Mouse (Mus musculus) Muller cell, postnatal 12 days (primary cell): ENCODE results near the gene Gas2l2.
A peak's percentile ranks its signal among the peaks of the same experiment; 100 is the strongest.

Experiments used
- DNase-seq: peaks from one replicate; pipeline ENCODE4 v3.0.0-alpha.2; 2015; ENCODE audit errors: inconsistent ontology term

Gas2l2 gene

DNA sequence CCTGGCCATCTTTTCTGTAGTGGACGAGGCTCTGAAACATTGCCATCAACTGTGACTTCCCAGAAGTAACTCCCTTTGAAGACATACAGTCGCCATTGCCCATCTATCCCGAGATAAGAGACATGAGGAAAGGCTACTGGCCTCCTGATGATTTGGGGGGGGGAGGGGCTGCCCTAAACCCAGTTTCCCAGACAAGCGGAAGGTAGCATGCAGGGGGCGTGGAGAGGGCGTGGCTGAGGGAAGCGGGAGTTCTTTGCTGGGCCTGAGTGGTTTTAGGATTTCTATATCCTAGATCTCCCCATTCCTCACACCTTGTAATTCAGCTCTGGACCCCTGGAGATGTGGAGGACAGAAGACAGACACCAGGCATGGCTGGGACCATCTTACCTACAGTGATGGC, 14.6 kb upstream of the Gas2l2 start:
- no peak for DNase-seq

DNA sequence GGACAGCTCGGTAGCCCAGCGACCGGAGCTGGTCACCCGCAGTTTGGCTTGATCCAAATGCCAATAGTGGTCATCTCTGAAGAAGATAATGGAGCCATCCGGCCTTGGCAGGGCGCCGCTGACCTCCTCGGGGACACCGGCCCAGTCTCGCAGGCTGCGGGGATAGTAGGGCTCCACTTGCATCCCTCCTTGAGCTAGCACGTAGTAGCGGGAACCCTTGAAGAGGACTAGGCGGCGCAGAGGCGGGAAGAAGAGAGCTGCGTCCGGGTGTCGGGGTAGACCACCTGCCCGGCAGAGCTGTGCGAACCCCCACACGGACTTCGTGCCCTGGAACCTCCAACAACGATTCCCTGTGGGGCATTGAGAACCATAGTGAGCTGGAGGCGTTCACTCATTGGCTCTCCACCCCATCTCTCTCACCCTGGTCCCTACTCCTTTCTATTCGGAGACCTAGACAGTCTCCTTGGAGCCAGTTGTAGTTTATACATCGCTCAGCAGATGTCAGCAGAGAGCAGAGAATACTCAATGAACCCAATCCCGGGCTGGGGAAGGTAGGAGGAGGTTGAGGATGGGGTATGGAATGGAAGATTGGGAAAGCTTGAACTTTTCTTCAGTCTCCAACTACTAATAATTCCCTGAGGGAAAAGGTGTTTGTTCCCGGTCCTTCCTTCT, 13.5 kb upstream of the Gas2l2 start:
- peak; percentile 71 for DNase-seq

- peak; percentile 40 for DNase-seq
Observed at GRCm38 (mm10) chr11:83441235-83441634, 12.0 kb upstream of the Gas2l2 start.

DNA sequence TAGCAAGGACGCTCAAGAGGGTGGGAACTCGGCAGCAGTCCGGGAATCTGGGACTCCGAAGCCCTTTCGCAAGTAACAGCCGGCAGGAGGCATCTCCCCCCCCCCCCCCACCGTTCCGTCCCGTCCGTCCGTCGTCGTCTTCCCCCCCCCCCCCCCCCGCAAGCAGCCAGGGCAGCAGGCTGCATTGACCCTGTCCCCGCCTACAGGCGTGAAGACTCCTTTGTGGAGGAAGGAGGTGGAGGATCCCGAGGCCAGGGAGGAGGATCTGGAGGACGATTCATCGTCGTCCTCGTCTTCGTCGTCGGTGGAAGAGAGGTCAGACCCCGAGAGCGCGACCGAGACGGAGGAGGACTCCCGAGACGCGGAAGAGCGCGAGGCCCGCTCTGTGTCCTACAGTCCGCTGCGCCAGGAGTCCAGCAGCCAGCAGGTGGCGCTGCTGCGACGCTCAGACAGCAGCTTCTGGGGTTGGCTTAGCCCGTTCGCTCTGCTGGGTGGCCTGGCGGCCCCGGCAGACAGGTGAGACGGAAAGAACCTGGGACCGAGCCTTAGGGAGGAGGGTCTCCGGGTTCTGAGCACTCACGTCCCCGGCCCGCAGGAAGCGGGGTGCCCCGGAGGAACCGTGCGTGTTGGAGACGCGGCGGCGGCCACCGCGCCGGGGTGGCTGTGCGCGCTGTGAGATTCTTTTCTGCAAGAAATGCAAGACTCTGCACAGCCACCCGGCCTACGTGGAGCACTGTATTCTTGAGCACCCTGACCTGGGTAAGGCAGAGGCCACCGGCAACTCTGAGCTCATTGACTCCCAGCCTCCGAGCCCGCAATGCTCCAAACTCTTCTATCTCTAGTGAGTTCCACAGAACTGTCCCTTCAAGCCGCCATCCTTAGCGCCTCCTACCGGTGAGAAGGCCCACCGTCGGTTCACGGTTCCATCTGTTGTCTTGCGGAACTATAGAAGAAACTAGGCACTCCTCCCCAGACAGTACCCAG, 11.1 kb upstream of the Gas2l2 start:
- DNase-seq: peak; percentile 88

DNA sequence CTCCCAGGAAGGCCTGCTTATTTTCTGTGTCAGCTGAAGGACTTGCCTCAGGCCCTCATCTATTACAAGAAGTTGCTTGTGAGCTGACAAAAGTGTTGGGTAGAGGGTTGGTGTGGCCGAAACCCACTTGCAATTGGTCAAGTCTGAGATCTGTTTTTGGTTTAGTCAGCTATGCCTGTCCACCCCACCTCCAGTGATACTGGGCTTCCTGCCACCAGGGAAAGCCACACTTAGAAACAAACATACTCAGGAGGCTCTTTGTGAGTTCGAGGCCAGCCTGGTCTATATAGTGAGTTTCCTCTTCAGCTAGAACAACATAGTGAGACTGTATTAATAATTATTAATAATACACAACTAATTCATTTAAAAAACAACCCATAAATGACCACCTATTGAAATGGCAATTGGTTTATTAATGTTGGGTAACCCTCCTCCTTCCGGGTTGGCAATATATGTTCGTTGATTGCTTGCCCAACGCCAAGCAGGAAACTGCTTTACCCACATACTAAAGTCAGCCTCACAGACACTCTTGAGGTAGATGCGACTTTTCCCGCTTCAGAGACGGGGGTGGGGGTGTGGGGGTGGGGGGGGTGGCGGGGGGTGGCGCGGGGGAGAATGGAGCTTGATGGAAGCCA, 10.3 kb upstream of the Gas2l2 start:
- DNase-seq: no peak

GRCm38 (mm10) chr11:83437377-83437776, 8.1 kb upstream of the Gas2l2 start, which contains the start of gene 1700020L24Rik:
Gene 1700020L24Rik (plus strand): TSS chr11:83437677.
- no peak for DNase-seq

- DNase-seq: no peak
Observed at GRCm38 (mm10) chr11:83432533-83432932, 3.3 kb upstream of the Gas2l2 start.

GRCm38 (mm10) chr11:83426964-83427363, 2.3 kb downstream of the Gas2l2 start:
- DNase-seq: no peak

DNA sequence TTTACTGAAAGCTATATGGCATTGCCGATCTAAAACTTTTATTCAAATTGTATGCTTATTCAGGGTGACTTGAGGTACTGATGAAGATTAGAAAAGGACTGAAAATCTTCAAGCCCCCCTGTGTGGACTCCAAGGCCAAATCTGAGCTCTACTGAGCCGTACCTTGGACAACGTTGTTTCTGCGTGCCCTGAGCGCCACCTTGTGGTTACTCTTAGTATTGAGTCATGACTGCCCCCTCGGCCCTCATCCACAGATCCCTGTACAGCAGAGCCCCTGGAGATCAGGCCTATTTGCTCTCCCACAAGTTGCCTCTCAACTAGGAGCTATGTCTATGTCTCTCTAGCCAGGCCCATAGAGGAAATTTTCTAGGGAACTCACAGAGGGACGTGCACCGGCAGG, 4.6 kb downstream of the Gas2l2 start:
- DNase-seq: peak; percentile 55

DNA sequence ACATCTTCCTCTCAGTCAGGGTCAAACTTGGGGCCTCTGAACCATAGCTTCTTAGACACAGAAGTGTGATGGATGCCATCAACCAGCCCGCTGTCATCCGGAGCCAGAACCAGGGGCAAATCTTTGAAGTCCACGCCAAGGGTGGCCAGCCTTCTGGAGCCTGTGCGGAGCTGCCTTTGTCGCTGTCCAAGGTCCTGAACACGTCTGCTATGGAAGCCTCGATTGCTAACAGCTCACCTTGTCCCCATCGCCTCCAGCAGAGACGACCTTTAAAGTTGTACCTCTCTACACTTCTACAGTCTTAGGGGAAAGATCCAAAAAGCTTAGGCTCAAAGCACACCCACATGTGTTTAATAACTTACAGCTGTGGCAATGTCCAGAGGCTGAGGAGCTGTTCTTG, 8.0 kb downstream of the Gas2l2 start:
- peak; percentile 45 for DNase-seq

DNA sequence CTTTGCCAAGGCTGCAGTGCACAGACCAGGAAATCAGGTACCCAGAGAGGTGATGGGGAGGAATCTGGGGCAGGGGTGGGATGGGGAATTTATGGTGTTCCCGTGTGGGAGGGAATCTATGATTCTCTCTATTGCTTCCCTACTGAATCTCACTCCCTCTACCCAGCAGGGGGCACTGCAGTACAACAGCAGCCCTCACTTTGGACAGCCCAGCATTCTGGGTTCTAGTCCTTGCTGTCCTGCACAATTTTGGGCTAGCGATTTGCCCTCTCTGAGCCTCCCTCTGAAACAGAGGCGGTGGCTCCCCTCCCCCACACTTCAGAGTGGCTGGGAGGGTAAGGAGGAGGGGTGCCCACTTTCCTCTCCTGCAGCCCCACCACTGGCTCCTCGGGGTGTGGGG, 8.9 kb downstream of the Gas2l2 start:
- DNase-seq: no peak

- no peak for DNase-seq
Observed at GRCm38 (mm10) chr11:83418566-83418965, 10.7 kb downstream of the Gas2l2 start.

DNA sequence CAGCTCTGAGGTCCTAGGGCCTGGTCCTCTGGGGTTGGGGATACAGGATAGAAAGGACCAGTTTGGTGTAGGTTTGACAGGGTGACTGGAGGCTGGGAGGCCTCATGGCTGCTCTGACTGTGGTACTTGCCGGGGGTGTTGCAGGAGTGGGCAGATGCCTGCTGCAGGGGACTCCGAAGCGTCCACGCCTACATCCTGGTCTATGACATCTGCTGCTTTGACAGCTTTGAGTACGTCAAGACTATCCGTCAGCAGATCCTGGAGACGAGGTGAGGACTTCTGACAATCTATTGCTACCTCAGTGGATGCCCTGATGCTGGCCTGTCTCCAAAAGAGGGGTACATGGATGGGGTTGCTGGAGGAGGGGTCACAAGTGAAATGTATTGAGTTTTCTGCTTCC, 11.5 kb downstream of the Gas2l2 start:
- no peak for DNase-seq

- peak; percentile 73 for DNase-seq
Observed at GRCm38 (mm10) chr11:83417080-83417479, 12.2 kb downstream of the Gas2l2 start.

- no peak for DNase-seq
Observed at GRCm38 (mm10) chr11:83410510-83410909, 18.7 kb downstream of the Gas2l2 start.

- DNase-seq: peak; percentile 24
Observed at GRCm38 (mm10) chr11:83409792-83410291, 19.4 kb downstream of the Gas2l2 start.

- peak; percentile 52 for DNase-seq
Observed at GRCm38 (mm10) chr11:83409087-83409754, 20.0 kb downstream of the Gas2l2 start, which contains the start of gene Rasl10b. Gene Rasl10b (plus strand): TSS chr11:83409137.

DNA sequence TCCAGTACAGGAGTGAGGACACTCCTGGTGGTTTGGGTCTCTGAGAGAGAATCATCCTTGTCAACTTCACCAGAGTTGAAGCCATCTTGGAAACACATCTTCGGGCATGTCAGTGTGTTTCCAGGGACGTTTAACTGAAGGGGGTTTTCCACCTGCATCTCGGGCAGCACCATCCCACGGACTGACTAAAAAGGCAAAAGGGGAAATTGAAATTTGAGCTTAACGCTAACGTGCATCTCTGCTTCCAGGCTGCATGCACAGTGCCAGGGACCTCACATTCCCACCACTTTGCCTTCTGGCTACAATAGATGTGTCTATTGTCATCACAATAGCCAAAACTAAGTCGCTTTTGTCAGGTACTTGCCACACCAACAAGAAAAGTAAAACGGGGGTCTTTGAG, 21.0 kb downstream of the Gas2l2 start:
- no peak for DNase-seq

GRCm38 (mm10) chr11:83406391-83406790, 22.9 kb downstream of the Gas2l2 start:
- no peak for DNase-seq

GRCm38 (mm10) chr11:83403787-83404186, 25.5 kb downstream of the Gas2l2 start:
- no peak for DNase-seq

- peak; percentile 29 for DNase-seq
Observed at GRCm38 (mm10) chr11:83398724-83399123, 30.5 kb downstream of the Gas2l2 start.
